Mouse (Mus musculus) olfactory bulb, adult 2 months (tissue): ENCODE measurements around the gene Idh2. TPM values are rescaled to one million over a fixed set of nuclear protein-coding genes. Genes with fewer than 3 reads are reported as not detected.
"Not testable (repeated sequence)": the region's sequence is repeated elsewhere in the genome, so short reads cannot be mapped to it uniquely, and the experiment has no call there.

Experiments used
- H3K27ac ChIP-seq: fragments of 200-500 bp; 2 replicates; pipeline ENCODE4 v1.5.1; 2012; ENCODE audit warnings: low read depth, low read length; ENCODE audit not compliant: insufficient read depth
- H3K4me1 ChIP-seq: fragments of 200-500 bp; 2 replicates; pipeline ENCODE4 v1.6.1; 2012; ENCODE audit warnings: low read length; ENCODE audit not compliant: control insufficient read depth, insufficient read depth
- H3K4me3 ChIP-seq: fragments of 200-500 bp; 2 replicates; pipeline ENCODE4 v1.5.1; 2012; ENCODE audit warnings: mild to moderate bottlenecking, low read depth, low read length, moderate library complexity; ENCODE audit not compliant: insufficient read depth
- CTCF ChIP-seq: fragments of 200-500 bp; IDR thresholded peaks from 2 replicates; pipeline ENCODE4 v1.5.1; 2012; ENCODE audit warnings: low read depth, mild to moderate bottlenecking, low read length, moderate library complexity; ENCODE audit not compliant: insufficient read depth
- POLR2A ChIP-seq: fragments of 200-500 bp; IDR thresholded peaks from 2 replicates; pipeline ENCODE4 v1.6.1; 2012; ENCODE audit warnings: mild to moderate bottlenecking, low read depth, low read length, moderate library complexity; ENCODE audit not compliant: insufficient read depth
- WGBS: fragments of 180-500 bp; shearing (Covaris S2); methylation state at CpG from one replicate; pipeline ENCODE4 v1.1.7; 2018; 5-methylcytosine and 5-hydroxymethylcytosine counted together
- polyA plus RNA-seq: library from polyadenylated mRNA; stranded (reverse); fragments of >200 nt; gene quantifications from 2 replicates; pipeline ENCODE4 v1.2.4, GENCODE M21; 2012; ENCODE audit warnings: low replicate concordance; ENCODE audit not compliant: missing spikeins, insufficient read depth, insufficient read length

Idh2 gene
- polyA plus RNA-seq, 1 experiment = not detected

GRCm38 (mm10) chr7:80146077-80146476 lies 30.9 kb upstream of the Idh2 start:
- WGBS = 92% methylated on average over 8 of the region's 8 CpGs

DNA sequence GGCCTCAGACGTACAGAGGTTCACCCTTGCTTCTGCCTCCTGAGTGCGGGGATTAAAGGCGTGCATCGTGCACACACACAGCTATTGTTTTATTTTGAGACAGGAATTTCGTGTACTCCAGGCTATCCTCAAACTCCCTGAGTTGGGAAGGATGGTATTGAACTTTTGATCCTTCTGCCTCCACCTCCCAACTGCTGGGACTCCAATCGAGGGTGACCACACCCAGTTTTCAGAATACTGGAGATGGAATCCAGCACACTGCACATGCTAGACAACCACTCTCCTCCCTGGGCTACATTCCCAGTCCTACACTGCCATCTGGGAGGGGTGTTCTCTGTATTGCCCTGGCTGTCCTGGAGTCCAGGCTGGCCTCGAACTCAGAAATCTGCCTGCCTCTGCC lies 29.5 kb upstream of the Idh2 start:
- TF ChIP-seq CTCF (no peak), POLR2A (no peak)
- WGBS = 93% methylated on average over 7 of the region's 7 CpGs
- Histone ChIP-seq H3K4me3 (no peak overlapping the region), H3K27ac (no peak overlapping the region), H3K4me1 (peaks cover 11% of the 10 kb centered on the region)

More at GRCm38 (mm10) chr7:80146077-80146476, 30.9 kb upstream of the Idh2 start:
- Histone ChIP-seq H3K4me1 (peaks cover 9% of the 10 kb centered on the region), H3K27ac (no peak overlapping the region), H3K4me3 (no peak overlapping the region)
- TF ChIP-seq POLR2A (no peak), CTCF (no peak)

DNA sequence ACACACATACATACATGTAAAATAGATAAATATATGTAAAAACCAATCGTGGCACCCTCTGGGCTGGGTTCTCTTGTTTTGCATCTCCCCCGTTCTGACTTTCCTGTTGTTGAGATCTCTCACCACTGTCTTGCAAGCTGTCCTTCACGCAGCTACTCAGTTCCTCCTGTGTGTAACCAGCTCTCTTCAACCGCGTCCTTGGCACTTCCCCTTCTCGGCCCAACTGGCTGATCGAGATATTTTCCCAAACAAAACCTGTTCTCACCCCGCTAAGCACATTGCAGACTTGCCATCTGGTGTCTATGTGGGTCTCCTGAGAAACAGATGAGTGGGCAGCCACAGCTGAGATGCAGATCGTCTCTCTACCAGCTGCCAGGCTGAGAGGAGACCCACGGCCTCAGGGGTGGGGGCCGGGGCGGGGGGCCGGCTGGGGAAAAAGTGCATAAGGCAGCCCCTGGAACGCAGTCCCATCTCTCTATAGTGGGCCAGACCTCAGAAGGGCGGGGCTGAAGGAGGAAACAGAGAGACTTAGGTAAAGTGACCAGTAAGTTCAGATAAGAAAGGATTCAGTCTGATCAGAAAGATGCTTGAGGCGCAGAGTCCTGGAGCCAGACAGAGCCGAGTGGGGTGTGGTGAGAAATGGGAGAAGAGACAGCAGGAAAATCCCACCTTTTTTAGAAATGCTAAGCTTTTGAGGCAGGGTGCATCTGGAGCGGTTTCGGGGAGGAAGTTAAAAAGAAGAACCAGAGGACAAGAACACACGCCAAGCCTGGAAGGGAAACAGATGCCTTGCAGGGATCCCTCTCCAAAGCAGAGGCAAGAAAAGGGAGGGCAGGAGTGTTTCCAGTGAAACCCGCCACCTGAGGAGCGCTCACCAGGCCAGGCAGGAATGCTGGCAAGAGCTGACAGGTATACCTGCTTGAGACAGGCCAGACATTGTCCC lies 28.4 kb upstream of the Idh2 start:
- 42% methylated on average over 22 of the region's 22 CpGs for whole genome bisulfite sequencing
- H3K27ac ChIP-seq = no peak overlapping the region
- H3K4me3 ChIP-seq = no peak overlapping the region
- peaks cover 9% of the 10 kb centered on the region for H3K4me1 ChIP-seq
- TF ChIP-seq POLR2A (no peak), CTCF (no peak)

- TF ChIP-seq CTCF (peak; percentile 66; the same call in 1 of the 2 replicates), POLR2A (no peak)
- H3K4me3 ChIP-seq = no peak overlapping the region
- no peak overlapping the region for H3K27ac ChIP-seq
- H3K4me1 ChIP-seq = peaks cover 9% of the 10 kb centered on the region
- 19% methylated on average over 9 of the region's 9 CpGs for WGBS
These were observed 25.6 kb upstream of the Idh2 start for GRCm38 (mm10) chr7:80140815-80141214.

- 85% methylated on average over 1 of the region's 1 CpGs for WGBS
- no peak for TF ChIP-seq POLR2A
- TF ChIP-seq CTCF = no peak
- Histone ChIP-seq H3K27ac (no peak overlapping the region), H3K4me3 (no peak overlapping the region), H3K4me1 (peaks cover 10% of the 10 kb centered on the region)
These were observed 23.2 kb upstream of the Idh2 start for GRCm38 (mm10) chr7:80138375-80138774.

DNA sequence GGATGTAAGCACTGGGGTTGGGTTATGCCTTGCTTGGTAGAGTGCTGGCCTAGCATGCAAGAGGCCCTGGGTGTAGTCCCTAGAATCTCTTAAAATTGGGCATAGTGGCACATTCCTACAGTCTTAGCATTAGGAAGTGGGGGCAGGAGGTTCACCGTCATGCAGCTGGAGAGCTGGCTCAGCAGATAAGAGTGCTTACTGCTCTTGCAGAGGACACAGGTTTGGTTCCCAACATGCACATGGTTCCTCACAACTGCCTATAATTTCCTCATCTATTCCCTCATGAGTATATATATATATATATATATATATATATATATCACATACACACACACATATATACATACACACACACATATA lies 20.0 kb upstream of the Idh2 start:
- TF ChIP-seq CTCF = no peak
- no peak for TF ChIP-seq POLR2A
- WGBS = 78% methylated on average over 1 of the region's 1 CpGs
- H3K4me1 ChIP-seq = peaks cover 10% of the 10 kb centered on the region; the same call in 1 of the 2 replicates
- no peak overlapping the region for H3K27ac ChIP-seq
- no peak overlapping the region for H3K4me3 ChIP-seq

DNA sequence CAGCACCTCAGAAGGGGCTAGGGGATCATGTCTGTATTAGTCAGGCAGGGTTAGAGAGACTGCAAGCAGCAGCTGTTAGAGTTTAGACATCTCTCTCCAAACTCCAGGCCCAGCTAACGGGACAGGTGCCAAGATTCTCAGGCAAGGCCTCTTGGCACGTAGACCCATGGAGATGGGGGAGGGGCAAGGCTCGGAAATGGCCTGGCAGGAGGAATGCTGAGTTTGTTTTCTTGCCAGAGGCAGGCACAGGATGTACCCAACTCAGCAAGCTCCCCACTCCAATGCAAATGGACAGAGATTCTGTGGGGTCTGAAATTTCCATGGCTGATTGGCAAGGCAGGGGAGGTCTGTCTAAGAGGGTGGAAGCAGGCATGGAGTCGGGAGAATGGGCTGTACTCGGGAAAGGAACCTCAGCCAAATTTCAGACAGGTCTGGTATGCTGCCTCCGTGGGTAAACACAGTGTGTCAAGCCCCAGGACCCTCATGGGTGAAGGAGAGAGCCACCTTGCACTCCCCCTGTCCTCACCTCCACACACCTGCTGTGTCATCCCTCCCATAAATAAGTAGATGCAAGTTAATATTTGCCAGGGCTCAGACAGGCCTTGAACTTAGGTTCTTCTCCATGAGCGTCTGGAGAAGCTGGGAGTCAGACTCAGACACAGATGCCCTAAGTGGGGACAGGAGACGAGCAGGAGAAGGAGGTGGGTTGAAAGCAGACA lies 19.4 kb upstream of the Idh2 start:
- Histone ChIP-seq H3K4me3 (no peak overlapping the region), H3K4me1 (peaks cover 12% of the 10 kb centered on the region; the same call in 1 of the 2 replicates), H3K27ac (no peak overlapping the region)
- no peak for TF ChIP-seq CTCF
- TF ChIP-seq POLR2A = no peak
- 36% methylated on average over 8 of the region's 8 CpGs for WGBS

DNA sequence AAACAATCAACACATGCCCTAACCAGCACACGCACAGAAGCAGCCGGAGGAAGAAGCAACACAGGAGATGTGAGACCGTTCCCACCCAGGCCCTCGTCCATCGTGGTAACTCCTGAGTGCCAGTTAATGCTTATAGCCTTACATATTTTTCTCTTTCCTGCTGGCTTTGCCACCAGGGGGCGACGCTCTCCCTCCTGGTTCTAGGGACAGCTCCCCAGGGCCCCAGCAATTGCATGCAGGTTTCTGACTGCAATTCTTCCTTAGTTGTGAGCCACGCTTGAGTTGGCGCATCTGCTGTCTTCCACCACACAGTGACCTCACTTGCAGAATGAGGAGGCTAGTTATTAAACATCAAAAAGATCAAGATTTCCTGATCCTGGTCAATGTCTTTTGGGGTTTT lies 17.3 kb upstream of the Idh2 start:
- Histone ChIP-seq H3K4me3 (no peak overlapping the region), H3K4me1 (peaks cover 12% of the 10 kb centered on the region; the same call in 1 of the 2 replicates), H3K27ac (no peak overlapping the region)
- WGBS = 54% methylated on average over 9 of the region's 9 CpGs
- TF ChIP-seq CTCF (peak; percentile 57), POLR2A (no peak)

DNA sequence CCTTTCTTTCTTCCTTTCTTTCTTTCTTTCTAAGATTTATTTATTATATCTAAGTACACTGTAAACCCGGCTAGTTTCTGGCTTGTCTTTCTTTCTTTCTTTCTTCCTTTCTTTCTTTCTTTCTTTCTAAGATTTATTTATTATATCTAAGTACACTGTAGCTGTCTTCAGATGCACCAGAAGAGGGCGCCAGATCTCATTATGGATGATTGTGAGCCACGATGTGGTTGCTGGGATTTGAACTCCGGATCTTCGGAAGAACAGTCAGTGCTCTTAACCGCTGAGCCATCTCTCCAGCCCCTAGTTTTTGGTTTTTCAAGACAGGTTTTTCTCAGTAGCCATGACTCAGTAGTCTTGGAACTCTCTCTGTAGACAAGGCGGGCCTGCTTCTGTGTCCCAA lies 16.1 kb upstream of the Idh2 start:
- H3K27ac ChIP-seq, H3K4me3 ChIP-seq: not testable (repeated sequence)
- 67% methylated on average over 7 of the region's 7 CpGs for WGBS
- peaks cover 12% of the 10 kb centered on the region; the same call in 1 of the 2 replicates for H3K4me1 ChIP-seq
